Mouse (Mus musculus): Measurements from ENCODE around the gene Knop1.

GRCm38 (mm10) chr7:118845141-118845540 is 10.9 kb downstream of the Knop1 start:
- TF ChIP-seq CTCF (IDR thresholded peaks at IDR 0.05; ENCODE audit: control insufficient read depth, insufficient read depth, low read length) (no peak), POLR2A (IDR thresholded peaks at IDR 0.05; ENCODE audit: borderline replicate concordance, control insufficient read depth, low read depth, low read length) (no peak)
